Mouse (Mus musculus): ENCODE measurements around the gene Uaca. TPM values are rescaled to one million over a fixed set of nuclear protein-coding genes. Genes with fewer than 3 reads are reported as not detected.

Gene Uaca
- polyA plus RNA-seq, 1 experiment from 2014 or later, result 13.7 TPM

DNA sequence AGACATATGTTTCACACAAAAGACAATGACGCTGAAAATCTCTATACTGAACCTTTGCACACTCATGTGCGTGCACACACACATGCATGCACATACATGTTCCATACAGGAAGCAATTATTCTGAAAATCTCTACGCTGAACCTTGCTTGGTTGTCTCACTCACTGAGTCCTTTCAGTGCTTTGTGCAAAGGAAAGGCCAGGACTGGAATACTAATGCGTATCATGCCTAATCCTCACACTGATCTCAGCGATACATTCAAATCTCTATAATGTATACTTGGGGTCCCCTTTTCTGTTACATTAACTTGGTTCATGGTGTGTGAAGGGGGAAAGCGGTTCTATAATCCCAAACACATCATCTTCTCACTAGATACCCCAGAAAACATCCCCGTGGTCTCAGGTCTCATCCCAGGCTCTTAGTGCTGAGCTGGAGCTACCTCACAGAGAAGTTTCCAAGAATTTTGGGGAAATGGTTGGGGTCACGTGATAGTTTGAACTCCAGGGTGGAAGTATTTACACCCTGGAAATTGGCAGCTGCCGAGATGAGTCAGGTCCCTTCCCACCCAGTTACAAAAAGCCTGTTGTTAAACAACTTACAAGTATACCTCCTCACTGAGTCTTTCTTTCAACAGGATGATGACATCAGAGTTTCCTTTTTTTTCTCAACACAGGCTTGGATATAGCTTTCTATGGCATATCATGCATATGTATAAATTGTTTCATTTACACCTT lies 12.1 kb upstream of the Uaca start:
- WGBS, result 89% methylated on average over 9 of the region's 9 CpGs

DNA sequence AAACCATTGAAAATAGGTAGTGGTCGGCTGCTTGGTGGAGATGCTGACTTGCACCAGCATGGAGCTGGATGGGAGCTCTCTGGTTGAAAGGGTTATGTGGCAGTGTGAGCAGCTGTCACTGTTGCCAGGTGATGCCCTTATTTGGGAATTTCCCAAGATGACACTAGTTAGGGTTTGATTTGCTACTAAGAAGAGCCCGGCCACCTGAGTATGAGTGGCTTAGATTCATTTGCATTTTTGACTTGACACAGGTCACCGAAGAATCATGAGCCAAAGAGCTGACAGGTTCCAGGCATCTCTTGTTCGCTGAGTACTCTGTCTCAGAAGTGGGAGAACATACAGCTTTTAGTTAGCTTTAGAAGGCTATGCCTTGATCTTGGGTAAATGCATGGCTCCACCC lies 9.3 kb upstream of the Uaca start:
- no peak overlapping the region for H3K9ac ChIP-seq (ENCODE audit: low read depth, low read length)
- 80% methylated on average over 4 of the region's 4 CpGs for WGBS
- no peak overlapping the region for H3K27ac ChIP-seq (ENCODE audit: low read depth, low read length)
- H3K9me3 ChIP-seq (ENCODE audit: control insufficient read depth, low read length), result no peaks in the 10 kb centered on the region
- H3K4me3 ChIP-seq (ENCODE audit: low read length), result no peak overlapping the region
- H3K27me3 ChIP-seq (ENCODE audit: control insufficient read depth, insufficient read depth, low read length), result no peaks in the 10 kb centered on the region
- H3K36me3 ChIP-seq (ENCODE audit: control insufficient read depth, insufficient read depth, low read length), result no peaks in the 10 kb centered on the region
- no peaks in the 10 kb centered on the region for H3K4me1 ChIP-seq (ENCODE audit: control insufficient read depth, insufficient read depth, low read length)
- no peak for ATAC-seq (ENCODE audit: low FRiP score, low TSS enrichment)
- H3K4me2 ChIP-seq (replicated peaks; ENCODE audit: low read depth, low read length), result no peak overlapping the region

More for the DNA sequence above, 12.1 kb upstream of the Uaca start:
- Histone ChIP-seq H3K27me3 (ENCODE audit: control insufficient read depth, insufficient read depth, low read length) (no peaks in the 10 kb centered on the region), H3K4me3 (ENCODE audit: low read length) (no peak overlapping the region), H3K4me2 (replicated peaks; ENCODE audit: low read depth, low read length) (no peak overlapping the region), H3K9ac (ENCODE audit: low read depth, low read length) (no peak overlapping the region), H3K36me3 (ENCODE audit: control insufficient read depth, insufficient read depth, low read length) (no peaks in the 10 kb centered on the region), H3K9me3 (ENCODE audit: control insufficient read depth, low read length) (no peaks in the 10 kb centered on the region), H3K27ac (ENCODE audit: low read depth, low read length) (no peak overlapping the region), H3K4me1 (ENCODE audit: control insufficient read depth, insufficient read depth, low read length) (no peaks in the 10 kb centered on the region)
- no peak for ATAC-seq (ENCODE audit: low FRiP score, low TSS enrichment)

DNA sequence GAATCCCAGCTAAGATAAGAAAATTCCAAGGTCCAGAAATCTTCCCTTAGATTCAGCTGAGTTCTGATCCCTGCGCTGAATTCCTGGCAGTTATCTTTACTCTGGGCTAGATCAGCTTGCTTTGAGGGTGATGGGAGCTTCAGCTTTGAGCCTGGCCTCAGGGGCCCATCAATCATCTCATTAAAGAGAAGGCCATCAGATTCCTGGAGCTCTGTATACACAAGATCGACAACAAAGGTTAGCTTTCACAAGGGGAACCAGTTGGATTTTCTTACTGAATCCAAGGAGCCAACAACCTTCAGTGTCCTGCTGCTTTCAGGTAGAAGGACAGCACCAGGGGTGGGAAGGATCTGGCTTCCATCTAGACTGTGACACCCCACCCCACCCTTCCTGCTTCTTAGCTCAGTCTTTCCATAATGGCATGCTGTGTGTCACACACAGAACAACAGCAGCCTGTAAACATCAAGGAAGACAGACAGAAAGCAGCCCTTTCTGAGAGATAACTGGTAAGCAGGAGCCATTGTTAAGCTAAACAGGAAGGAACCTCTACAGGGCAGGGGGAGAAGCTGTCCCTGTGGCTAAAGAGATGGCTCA lies 6.7 kb upstream of the Uaca start:
- 26% methylated on average over 2 of the region's 2 CpGs for WGBS
- H3K4me2 ChIP-seq (replicated peaks; ENCODE audit: low read depth, low read length), result no peak overlapping the region
- H3K9ac ChIP-seq (ENCODE audit: low read depth, low read length), result no peak overlapping the region
- H3K4me1 ChIP-seq (ENCODE audit: control insufficient read depth, insufficient read depth, low read length), result no peaks in the 10 kb centered on the region; the same call in 1 of the 2 replicates
- H3K27me3 ChIP-seq (ENCODE audit: control insufficient read depth, insufficient read depth, low read length), result no peaks in the 10 kb centered on the region
- ATAC-seq (ENCODE audit: low FRiP score, low TSS enrichment), result no peak
- no peak overlapping the region for H3K4me3 ChIP-seq (ENCODE audit: low read length)
- no peak overlapping the region for H3K27ac ChIP-seq (ENCODE audit: low read depth, low read length)
- H3K36me3 ChIP-seq (ENCODE audit: control insufficient read depth, insufficient read depth, low read length), result no peaks in the 10 kb centered on the region
- no peaks in the 10 kb centered on the region for H3K9me3 ChIP-seq (ENCODE audit: control insufficient read depth, low read length)

- no peak overlapping the region for H3K9ac ChIP-seq (ENCODE audit: low read depth, low read length)
- no peak overlapping the region for H3K4me2 ChIP-seq (replicated peaks; ENCODE audit: low read depth, low read length)
- H3K4me3 ChIP-seq (ENCODE audit: low read length), result no peak overlapping the region
- no peaks in the 10 kb centered on the region for H3K36me3 ChIP-seq (ENCODE audit: control insufficient read depth, insufficient read depth, low read length)
- H3K27ac ChIP-seq (ENCODE audit: low read depth, low read length), result no peak overlapping the region
- H3K9me3 ChIP-seq (ENCODE audit: control insufficient read depth, low read length), result no peaks in the 10 kb centered on the region
- H3K4me1 ChIP-seq (ENCODE audit: control insufficient read depth, insufficient read depth, low read length), result no peaks in the 10 kb centered on the region; the same call in 1 of the 2 replicates
- H3K27me3 ChIP-seq (ENCODE audit: control insufficient read depth, insufficient read depth, low read length), result no peaks in the 10 kb centered on the region
- ATAC-seq (ENCODE audit: low FRiP score, low TSS enrichment), result no peak
- WGBS, result 85% methylated on average over 2 of the region's 2 CpGs
Observed at GRCm38 (mm10) chr9:60790282-60790681, 4.1 kb upstream of the Uaca start.

GRCm38 (mm10) chr9:60794841-60795351 lies 554 bp downstream of the Uaca start:
- no peaks in the 10 kb centered on the region for H3K27me3 ChIP-seq (ENCODE audit: control insufficient read depth, insufficient read depth, low read length)
- H3K4me3 ChIP-seq (ENCODE audit: low read length), result peak overlapping the region; percentile 82
- peak overlapping the region; percentile 56 for H3K27ac ChIP-seq (ENCODE audit: low read depth, low read length)
- H3K36me3 ChIP-seq (ENCODE audit: control insufficient read depth, insufficient read depth, low read length), result no peaks in the 10 kb centered on the region
- peak overlapping the region; percentile 78 for H3K9ac ChIP-seq (ENCODE audit: low read depth, low read length)
- H3K4me1 ChIP-seq (ENCODE audit: control insufficient read depth, insufficient read depth, low read length), result peaks cover 4% of the 10 kb centered on the region; the same call in 1 of the 2 replicates
- peak; percentile 37; the same call in 1 of the 2 replicates for ATAC-seq (ENCODE audit: low FRiP score, low TSS enrichment)
- WGBS, result under 1% methylated on average over 30 of the region's 30 CpGs
- H3K9me3 ChIP-seq (ENCODE audit: control insufficient read depth, low read length), result no peaks in the 10 kb centered on the region
- H3K4me2 ChIP-seq (replicated peaks; ENCODE audit: low read depth, low read length), result peak overlapping the region; percentile 94

- 86% methylated on average over 7 of the region's 7 CpGs for WGBS
- Histone ChIP-seq H3K9me3 (ENCODE audit: control insufficient read depth, low read length) (no peaks in the 10 kb centered on the region), H3K4me1 (ENCODE audit: control insufficient read depth, insufficient read depth, low read length) (peaks cover 4% of the 10 kb centered on the region; the same call in 1 of the 2 replicates), H3K27me3 (ENCODE audit: control insufficient read depth, insufficient read depth, low read length) (no peaks in the 10 kb centered on the region), H3K4me2 (replicated peaks; ENCODE audit: low read depth, low read length) (no peak overlapping the region), H3K9ac (ENCODE audit: low read depth, low read length) (no peak overlapping the region), H3K4me3 (ENCODE audit: low read length) (no peak overlapping the region), H3K36me3 (ENCODE audit: control insufficient read depth, insufficient read depth, low read length) (no peaks in the 10 kb centered on the region), H3K27ac (ENCODE audit: low read depth, low read length) (no peak overlapping the region)
- no peak for ATAC-seq (ENCODE audit: low FRiP score, low TSS enrichment)
Observed at GRCm38 (mm10) chr9:60796076-60796475, 1.7 kb downstream of the Uaca start.

- H3K4me1 ChIP-seq (ENCODE audit: control insufficient read depth, insufficient read depth, low read length), result peaks cover 4% of the 10 kb centered on the region; the same call in 1 of the 2 replicates
- no peaks in the 10 kb centered on the region for H3K36me3 ChIP-seq (ENCODE audit: control insufficient read depth, insufficient read depth, low read length)
- 80% methylated on average over 6 of the region's 6 CpGs for WGBS
- H3K9ac ChIP-seq (ENCODE audit: low read depth, low read length), result no peak overlapping the region
- no peak for ATAC-seq (ENCODE audit: low FRiP score, low TSS enrichment)
- H3K27me3 ChIP-seq (ENCODE audit: control insufficient read depth, insufficient read depth, low read length), result no peaks in the 10 kb centered on the region
- no peak overlapping the region for H3K27ac ChIP-seq (ENCODE audit: low read depth, low read length)
- no peaks in the 10 kb centered on the region for H3K9me3 ChIP-seq (ENCODE audit: control insufficient read depth, low read length)
- no peak overlapping the region for H3K4me2 ChIP-seq (replicated peaks; ENCODE audit: low read depth, low read length)
- no peak overlapping the region for H3K4me3 ChIP-seq (ENCODE audit: low read length)
Observed at GRCm38 (mm10) chr9:60797126-60797525, 2.8 kb downstream of the Uaca start.

GRCm38 (mm10) chr9:60799061-60799460 lies 4.7 kb downstream of the Uaca start:
- Histone ChIP-seq H3K4me2 (replicated peaks; ENCODE audit: low read depth, low read length) (no peak overlapping the region), H3K27me3 (ENCODE audit: control insufficient read depth, insufficient read depth, low read length) (no peaks in the 10 kb centered on the region), H3K9me3 (ENCODE audit: control insufficient read depth, low read length) (no peaks in the 10 kb centered on the region), H3K4me1 (ENCODE audit: control insufficient read depth, insufficient read depth, low read length) (0 out of 2 replicates have a peak, but pooled peaks cover 4% of the 10 kb centered on the region), H3K36me3 (ENCODE audit: control insufficient read depth, insufficient read depth, low read length) (no peaks in the 10 kb centered on the region), H3K27ac (ENCODE audit: low read depth, low read length) (no peak overlapping the region), H3K9ac (ENCODE audit: low read depth, low read length) (no peak overlapping the region), H3K4me3 (ENCODE audit: low read length) (no peak overlapping the region)
- WGBS, result 42% methylated on average over 10 of the region's 10 CpGs
- ATAC-seq (ENCODE audit: low FRiP score, low TSS enrichment), result no peak

Measured in kidney, embryonic 14.5 days (tissue).